Mouse (Mus musculus): ENCODE results near the gene Pcp4. TPM values are rescaled to one million over a fixed set of nuclear protein-coding genes. Genes with fewer than 3 reads are reported as not detected.

Pcp4 gene
- under 1 TPM in 1 of 2 experiments, not detected in 1; 0.30 TPM for polyA plus RNA-seq (2017; shearing (Covaris generic))

DNA sequence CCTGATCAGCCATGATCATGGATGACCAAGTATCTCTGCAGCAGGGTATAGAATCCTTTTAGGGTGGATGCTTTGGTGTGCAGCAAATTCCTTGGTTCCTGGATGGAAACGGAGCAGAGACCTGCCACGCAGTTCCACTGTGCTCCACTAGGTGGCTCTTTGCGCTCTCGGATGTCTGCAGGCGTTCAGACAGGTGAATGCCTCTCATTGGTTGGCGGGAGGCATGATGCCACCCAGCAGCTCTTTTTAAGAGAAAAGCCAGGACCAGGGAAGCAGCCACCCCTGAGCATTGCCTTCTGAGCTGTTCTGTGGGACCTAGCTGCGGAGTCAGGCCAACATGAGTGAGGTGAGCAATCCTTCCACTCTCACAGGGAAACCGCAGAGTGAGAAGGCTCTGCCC, at the start of gene Pcp4:
Gene Pcp4, plus strand, starts transcription at position 162 of the 400 bp plus-strand sequence.

GRCm38 (mm10) chr16:96443468-96443867, 23.9 kb upstream of the Pcp4 start, which contains the start of gene Itgb2l:
Gene Itgb2l, minus strand, starts transcription at chr16:96443619.

Other genes starting within 250 kb of the Pcp4 start
- 1 to 10 TPM; 1.5 to 4.8 TPM for gene B3galt5, start 231.8 kb upstream of the Pcp4 start, polyA plus RNA-seq (2017; shearing (Covaris generic))
- under 1 TPM in 1 of 2 experiments, not detected in 1; 0.62 TPM for gene Itgb2l, start 24.0 kb upstream of the Pcp4 start, polyA plus RNA-seq (2017; shearing (Covaris generic))

All from inflammation-experienced regulatory T-cells (primary cell).